Mouse (Mus musculus) CH12.LX (cell line): Measurements from ENCODE around the gene Itih5.

Experiments
- BHLHE40 ChIP-seq: IDR thresholded peaks from 2 replicates; pipeline ENCODE4 v1.6.1; 2011; ENCODE audit warnings: mild to moderate bottlenecking, low read depth, low read length, improper control_type of control experiment
- CHD1 ChIP-seq: IDR thresholded peaks from 2 replicates; pipeline ENCODE4 v1.6.1; 2012; ENCODE audit warnings: low read depth, low read length, improper control_type of control experiment, inconsistent platforms
- CTCF ChIP-seq, 2 experiments: IDR thresholded peaks in 1 of 2; conservative IDR thresholded peaks in 1 of 2; 2 replicates each; pipeline ENCODE4 v1.5.1; 2011 to 2012; ENCODE audit warnings: low read depth in 2 of 2, low read length in 2 of 2, improper control_type of control experiment in 1 of 2, inconsistent platforms in 1 of 2, mild to moderate bottlenecking in 1 of 2, moderate library complexity in 1 of 2
- E2F4 ChIP-seq: IDR thresholded peaks from 2 replicates; pipeline ENCODE4 v1.6.1; 2011; ENCODE audit warnings: low read depth, low read length, improper control_type of control experiment; ENCODE audit not compliant: insufficient replicate concordance
- KAT2A ChIP-seq: IDR thresholded peaks from 2 replicates; pipeline ENCODE4 v1.6.1; 2012; ENCODE audit warnings: low read length, improper control_type of control experiment, inconsistent platforms; ENCODE audit not compliant: insufficient replicate concordance
- MAFK ChIP-seq: IDR thresholded peaks from 2 replicates; pipeline ENCODE4 v1.6.1; 2011; ENCODE audit warnings: low read length, improper control_type of control experiment; ENCODE audit not compliant: insufficient replicate concordance
- POLR2A ChIP-seq: IDR thresholded peaks from 2 replicates; pipeline ENCODE4 v1.6.1; 2011; ENCODE audit warnings: low read depth, mild to moderate bottlenecking, improper control_type of control experiment, low read length
- TCF12 ChIP-seq: IDR thresholded peaks from 2 replicates; pipeline ENCODE4 v1.6.1; 2014; ENCODE audit warnings: low read depth, mild to moderate bottlenecking, inconsistent platforms, low read length, improper control_type of control experiment
- USF2 ChIP-seq: conservative IDR thresholded peaks from 2 replicates; pipeline ENCODE4 v1.6.1; 2011; ENCODE audit warnings: low read depth, low read length, improper control_type of control experiment
- ZKSCAN1 ChIP-seq: IDR thresholded peaks from 2 replicates; pipeline ENCODE4 v1.6.1; 2012; ENCODE audit warnings: low read depth, inconsistent platforms, low read length, improper control_type of control experiment, borderline replicate concordance
- ZNF384 ChIP-seq: IDR thresholded peaks from 2 replicates; pipeline ENCODE4 v1.6.1; 2012; ENCODE audit warnings: low read depth, low read length, improper control_type of control experiment, inconsistent platforms

DNA sequence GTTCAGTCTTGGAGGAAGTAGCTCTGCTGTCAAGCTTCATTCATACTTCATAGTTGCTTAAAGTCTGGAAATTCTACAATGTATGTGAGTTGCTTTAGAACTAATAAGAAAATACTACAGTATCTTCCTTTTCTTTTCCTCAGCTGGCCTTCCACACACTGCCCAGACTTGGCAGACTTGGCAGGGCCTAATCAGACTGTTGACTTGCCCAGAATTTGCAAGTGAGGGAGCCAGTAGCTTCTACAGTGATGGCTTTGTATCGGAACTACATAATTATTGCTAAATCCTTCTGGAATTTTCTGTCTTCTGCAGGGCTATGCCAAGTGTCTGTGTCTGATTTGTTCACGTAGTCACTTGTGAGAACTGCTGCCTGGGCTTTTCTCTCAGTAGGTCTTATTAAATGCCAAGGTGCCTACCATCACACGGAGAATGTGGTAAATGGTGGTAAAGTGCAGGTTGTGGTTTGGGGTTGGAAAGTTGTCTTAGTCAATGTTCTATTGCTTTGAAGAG lies 120.2 kb downstream of the Itih5 start:
- TF ChIP-seq CTCF (conservative IDR thresholded peaks at IDR 0.05 in 1 of 2, IDR thresholded peaks at IDR 0.05 in 1 of 2; ENCODE audit: low read depth in 2 of 2, low read length in 2 of 2) (no peak), POLR2A (no peak), BHLHE40 (no peak), ZKSCAN1 (no peak), MAFK (no peak), CHD1 (no peak), KAT2A (no peak), E2F4 (no peak), TCF12 (no peak), USF2 (no peak), ZNF384 (no peak)
